Mouse (Mus musculus): ENCODE measurements around the gene Ldb2.

DNA sequence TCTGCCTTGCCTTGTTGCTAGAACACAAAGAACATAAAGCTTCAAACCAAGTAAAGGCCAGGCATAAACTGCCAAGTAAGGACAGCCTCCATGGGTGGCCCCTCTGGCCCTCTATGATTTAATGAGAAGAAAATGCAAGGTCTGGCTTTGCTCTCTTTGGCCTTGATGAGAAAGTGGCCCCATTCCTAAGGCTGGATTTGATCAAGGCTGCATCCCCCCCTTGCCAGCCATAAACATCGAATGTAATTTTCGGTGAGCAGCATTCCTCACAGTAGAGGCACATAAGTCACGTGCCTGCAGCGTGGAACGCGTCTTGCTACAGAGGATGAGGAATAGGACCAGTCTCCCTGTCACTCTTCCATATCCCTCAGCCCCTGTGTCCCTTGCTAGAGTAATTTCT is 113.1 kb downstream of the Ldb2 start:
- TF ChIP-seq TAL1 (conservative IDR thresholded peaks at IDR 0.05; ENCODE audit: low read depth, low read length): no peak
- no peak for TF ChIP-seq CTCF (IDR thresholded peaks at IDR 0.05; ENCODE audit: low read depth, low read length)
- no peak for TF ChIP-seq GATA2 (IDR thresholded peaks at IDR 0.05; ENCODE audit: borderline replicate concordance, low read depth, low read length)
- TF ChIP-seq POLR2AphosphoS5 (IDR thresholded peaks at IDR 0.05; ENCODE audit: insufficient replicate concordance, low read depth, low read length): no peak
- TF ChIP-seq GATA1 (IDR thresholded peaks at IDR 0.05; ENCODE audit: borderline replicate concordance, low read length): no peak

All from G1E (cell line).